Mouse (Mus musculus): ENCODE measurements around the gene Ncdn.

DNA sequence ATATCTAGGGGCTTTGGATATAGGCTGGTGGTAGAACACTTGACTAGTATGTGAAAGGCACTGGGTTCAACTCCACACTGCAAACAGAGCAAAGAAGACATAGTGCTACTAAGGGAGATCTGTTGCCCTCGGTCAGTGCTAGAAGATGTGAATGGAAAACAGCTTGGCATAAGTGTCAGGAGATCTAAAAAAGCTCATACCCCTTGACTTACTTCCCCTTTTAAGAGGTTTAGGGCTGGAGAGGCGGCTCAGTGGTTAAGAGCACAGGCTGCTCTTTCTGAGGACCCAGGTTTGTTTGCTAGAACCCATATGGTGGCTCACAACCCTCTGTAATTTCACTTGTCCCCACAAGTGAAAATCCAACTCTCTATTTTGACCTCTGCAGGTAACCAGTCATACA is 6.2 kb upstream of the Ncdn start:
- TF ChIP-seq POLR2A (IDR thresholded peaks at IDR 0.05; ENCODE audit: insufficient read depth, low read depth, low read length) = no peak
- no peak for TF ChIP-seq CTCF (IDR thresholded peaks at IDR 0.05; ENCODE audit: insufficient read depth, low read depth, low read length)
